Mouse (Mus musculus): Measurements from ENCODE around the gene E130218I03Rik.

GRCm38 (mm10) chr4:134234876-134235275, 8.6 kb upstream of the E130218I03Rik start:
- TF ChIP-seq POLR2A (IDR thresholded peaks at IDR 0.05; ENCODE audit: low read depth, low read length) (no peak), CTCF (IDR thresholded peaks at IDR 0.05; ENCODE audit: extremely low read depth, insufficient read depth, insufficient read length, insufficient replicate concordance) (no peak)
